Mouse (Mus musculus) ES-Bruce4 (cell line): ENCODE results near the gene Aamp.

ENCODE experiments used
- CTCF ChIP-seq: IDR thresholded peaks from one replicate; pipeline ENCODE4 v1.8.1; 2011; ENCODE audit warnings: low read depth, low read length
- POLR2A ChIP-seq: IDR thresholded peaks from one replicate; pipeline ENCODE4 v1.8.1; 2011; ENCODE audit warnings: low read length; ENCODE audit not compliant: insufficient read depth

DNA sequence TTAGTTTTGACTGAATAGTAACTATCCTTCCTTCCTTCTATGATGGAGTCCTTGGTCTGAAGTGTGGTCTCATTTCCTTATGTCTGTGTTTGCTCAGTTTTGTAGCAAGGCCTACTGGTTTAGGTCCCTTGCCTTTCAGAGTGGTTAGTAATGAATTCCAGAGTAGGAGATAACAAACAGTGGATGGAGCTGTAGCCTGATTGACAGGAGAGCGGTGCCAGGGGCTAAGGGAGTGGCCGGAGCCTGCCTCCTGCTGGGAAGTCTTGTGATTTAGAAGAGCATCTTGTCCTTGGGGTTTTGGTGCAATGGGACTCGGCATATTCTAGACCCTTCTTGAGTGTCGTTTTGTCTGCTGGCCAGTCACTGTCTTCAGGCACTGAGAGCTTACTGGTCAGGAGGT is 27.8 kb downstream of the Aamp start:
- TF ChIP-seq CTCF (no peak), POLR2A (no peak)
